Mouse (Mus musculus) liver, adult 2 months (tissue): Measurements from ENCODE around the gene Fam20c. TPM values are rescaled to one million over a fixed set of nuclear protein-coding genes. Genes with fewer than 3 reads are reported as not detected.

ENCODE experiments used
- DNase-seq: peaks from one replicate; pipeline ENCODE4 v3.0.0-alpha.2; 2011; ENCODE audit warnings: low read depth, low spot score; ENCODE audit errors: extremely low read depth
- H3K27ac ChIP-seq: fragments of 200-500 bp; replicated peaks from 2 replicates; pipeline ENCODE4 v1.5.1; 2012; ENCODE audit warnings: low read depth, mild to moderate bottlenecking, control low read depth, inconsistent platforms, low read length; ENCODE audit not compliant: insufficient read depth
- H3K27me3 ChIP-seq: fragments of 200-500 bp; 2 replicates; pipeline ENCODE4 v1.6.1; 2012; ENCODE audit warnings: mild to moderate bottlenecking, moderate library complexity, low read length, inconsistent platforms; ENCODE audit not compliant: control insufficient read depth, insufficient read depth
- H3K36me3 ChIP-seq: fragments of 200-500 bp; 2 replicates; pipeline ENCODE4 v1.6.1; 2012; ENCODE audit warnings: low read length, inconsistent platforms; ENCODE audit not compliant: control insufficient read depth, insufficient read depth
- H3K4me1 ChIP-seq: fragments of 200-500 bp; 2 replicates; pipeline ENCODE4 v1.6.1; 2011; ENCODE audit warnings: low read length; ENCODE audit not compliant: control insufficient read depth, insufficient read depth
- H3K4me3 ChIP-seq: fragments of 200-500 bp; 2 replicates; pipeline ENCODE4 v1.5.1; 2011; ENCODE audit warnings: low read depth, mild to moderate bottlenecking, control low read depth, low read length, moderate library complexity; ENCODE audit not compliant: insufficient read depth
- H3K79me2 ChIP-seq: fragments of 200-500 bp; 2 replicates; pipeline ENCODE4 v1.6.1; 2012; ENCODE audit warnings: inconsistent platforms, mild to moderate bottlenecking, low read length, moderate library complexity; ENCODE audit not compliant: control insufficient read depth, insufficient read depth
- H3K9ac ChIP-seq: fragments of 200-500 bp; 2 replicates; pipeline ENCODE4 v1.6.1; 2012; ENCODE audit warnings: low read depth, mild to moderate bottlenecking, control low read depth, inconsistent platforms, low read length
- CTCF ChIP-seq: fragments of 200-500 bp; IDR thresholded peaks from 2 replicates; pipeline ENCODE4 v1.5.1; 2011; ENCODE audit warnings: low read depth, low read length, control low read depth
- POLR2A ChIP-seq: fragments of 200-500 bp; IDR thresholded peaks from 2 replicates; pipeline ENCODE4 v1.6.1; 2011; ENCODE audit warnings: low read length, control low read depth; ENCODE audit not compliant: insufficient read depth; ENCODE audit errors: extremely low read depth
- WGBS: fragments of 180-500 bp; shearing (Covaris S2); methylation state at CpG from one replicate; pipeline ENCODE4 v1.1.7; 2018; 5-methylcytosine and 5-hydroxymethylcytosine counted together
- polyA plus RNA-seq: library from polyadenylated mRNA; depleted of rRNA; stranded (reverse); fragments of >200 nt; gene quantifications from 2 replicates; pipeline ENCODE4 v1.2.3, GENCODE M21; 2012; rRNA removed
- total RNA-seq: library from RNA; depleted of rRNA; stranded (reverse); fragments of >200 nt; gene quantifications from 2 replicates; pipeline ENCODE4 v1.2.3, GENCODE M21; 2014; rRNA removed

Fam20c gene
- total RNA-seq (18.2 and 28.1 TPM in 2 replicates), polyA plus RNA-seq (49.9 and 50.7 TPM in 2 replicates)

DNA sequence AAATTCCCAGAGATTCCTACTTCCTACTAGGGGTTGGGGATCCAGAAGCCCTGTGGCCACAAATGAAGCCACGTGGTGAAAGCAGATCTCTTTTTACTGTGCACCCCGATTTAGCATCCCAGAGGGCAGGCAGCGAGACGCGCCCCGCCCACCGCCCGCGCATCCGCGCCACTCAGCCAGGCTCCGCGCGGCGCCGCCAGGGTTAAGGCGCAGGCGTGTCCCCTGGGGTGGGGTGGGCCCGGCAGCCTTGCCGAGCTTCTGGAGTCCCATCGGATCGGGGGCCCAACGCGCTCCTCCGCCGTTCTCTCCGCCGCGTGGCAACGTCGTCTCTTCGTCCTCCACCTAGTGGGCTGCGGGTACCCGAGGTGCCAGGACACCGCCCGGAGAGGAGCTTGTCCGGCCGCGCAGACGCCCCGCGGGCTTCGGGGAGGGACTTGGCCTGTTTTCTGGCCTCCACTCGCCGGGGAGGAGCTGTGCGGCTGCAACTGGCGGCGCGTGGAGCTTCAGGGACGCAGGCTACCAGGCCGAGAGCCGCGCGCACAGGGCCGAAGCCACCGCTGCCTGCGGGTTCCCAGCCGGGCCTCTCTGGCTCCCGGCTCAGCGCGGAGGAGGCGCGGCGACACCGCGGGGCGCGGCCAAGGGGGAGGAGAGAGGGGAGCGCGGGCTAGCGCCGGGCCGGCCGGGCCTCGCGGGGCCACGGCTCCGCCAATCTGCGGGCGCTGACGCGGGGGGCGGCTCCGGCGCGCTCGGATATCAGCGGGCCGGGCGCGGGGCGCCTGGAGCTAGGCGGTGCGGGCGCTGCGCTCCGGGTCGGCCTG lies at the start of gene Fam20c:
Gene Fam20c (plus strand): TSS at position 212 of the 818 bp plus-strand sequence.
- Histone ChIP-seq H3K4me3 (peak within 1 kb of the TSS; percentile 83), H3K9ac (peak within 1 kb of the TSS; percentile 86), H3K27ac (peak within 1 kb of the TSS; percentile 92), H3K79me2 (peaks cover 5% of the 10 kb centered on the region; the same call in 1 of the 2 replicates), H3K4me1 (peaks cover 13% of the 10 kb centered on the region), H3K27me3 (no peaks in the 10 kb centered on the region), H3K36me3 (peaks cover 10% of the 10 kb centered on the region)
- TF ChIP-seq POLR2A (no peak; the same call in 1 of the 2 replicates), CTCF (0 out of 2 replicates have a peak, but pooled peaks have one; percentile 2)
- WGBS = under 1% methylated on average over 96 of the region's 98 CpGs
- DNase-seq = peak; percentile 74

DNA sequence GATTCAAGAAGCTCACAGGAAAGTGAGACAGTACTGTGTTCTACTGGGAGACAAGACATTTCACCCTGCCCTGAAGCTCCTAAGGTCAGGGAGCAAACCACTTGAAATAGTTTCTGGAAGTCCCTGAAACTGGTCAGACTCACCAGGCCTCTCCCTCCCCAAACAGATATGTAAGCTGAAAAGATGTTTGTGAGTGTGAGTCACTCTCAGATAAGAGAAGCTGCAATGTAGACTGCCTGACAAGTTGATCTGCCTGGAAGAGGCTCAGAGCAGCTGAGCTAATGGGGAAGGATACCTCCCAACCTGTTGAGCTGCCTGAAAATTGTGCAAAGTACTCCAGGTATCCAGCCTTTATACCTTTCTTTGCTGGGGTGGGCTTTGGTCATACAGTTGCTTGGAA lies 46.9 kb upstream of the Fam20c start:
- H3K36me3 ChIP-seq = no peaks in the 10 kb centered on the region
- H3K79me2 ChIP-seq = no peaks in the 10 kb centered on the region
- no peaks in the 10 kb centered on the region for H3K27me3 ChIP-seq
- H3K9ac ChIP-seq = no peak overlapping the region
- H3K4me3 ChIP-seq = no peak overlapping the region
- no peak for DNase-seq
- H3K27ac ChIP-seq = no peak overlapping the region
- TF ChIP-seq POLR2A = no peak
- TF ChIP-seq CTCF = no peak
- H3K4me1 ChIP-seq = no peaks in the 10 kb centered on the region

DNA sequence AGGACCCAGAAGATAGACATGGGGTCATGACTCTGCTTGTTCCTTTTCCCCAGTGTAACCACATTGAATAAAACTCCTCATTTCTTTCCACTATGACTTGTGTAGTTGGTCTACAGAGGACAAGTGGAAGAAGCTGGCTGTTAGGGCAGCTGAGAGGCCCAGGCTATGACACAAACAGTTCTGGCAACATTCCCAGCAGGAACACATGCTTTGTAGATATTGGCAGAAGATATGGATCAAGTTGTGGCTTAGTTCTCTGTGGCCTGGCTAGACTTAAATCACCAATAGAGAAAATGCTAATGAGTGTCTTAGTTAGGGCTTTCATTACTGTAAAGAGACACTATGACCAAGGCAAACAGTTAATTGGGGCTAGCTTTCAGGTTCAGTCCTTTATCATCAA lies 45.7 kb upstream of the Fam20c start:
- Histone ChIP-seq H3K4me1 (no peaks in the 10 kb centered on the region), H3K9ac (no peak overlapping the region), H3K79me2 (no peaks in the 10 kb centered on the region), H3K36me3 (no peaks in the 10 kb centered on the region), H3K27ac (no peak overlapping the region), H3K27me3 (no peaks in the 10 kb centered on the region), H3K4me3 (no peak overlapping the region)
- DNase-seq = peak; percentile 72
- no peak for TF ChIP-seq CTCF
- no peak for TF ChIP-seq POLR2A

DNA sequence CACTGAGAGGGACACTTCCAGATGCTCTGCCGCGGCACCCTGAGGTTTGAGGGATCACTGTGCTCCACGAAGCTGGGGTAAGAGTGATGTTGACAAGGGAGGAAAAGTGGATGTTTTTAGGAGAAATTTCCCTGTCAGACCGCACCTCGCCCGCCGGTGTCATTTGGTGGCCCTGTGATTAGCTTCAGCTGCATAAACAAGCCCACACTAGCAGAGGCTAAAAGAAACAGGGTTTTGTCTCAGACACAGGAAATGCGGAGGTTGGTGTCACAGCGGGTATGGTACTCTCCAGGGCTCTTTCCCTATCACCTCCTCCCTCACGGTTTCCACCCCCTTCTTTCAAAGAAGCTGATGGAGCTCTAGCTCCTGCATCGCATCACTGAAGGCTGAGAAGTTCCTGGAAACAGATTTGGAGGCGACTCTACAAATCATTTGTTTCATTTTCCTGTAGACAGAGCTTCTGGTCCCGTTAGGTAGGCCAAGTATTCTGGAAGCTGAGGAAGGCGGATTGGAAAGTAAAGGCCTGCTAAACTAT lies 38.7 kb upstream of the Fam20c start:
- no peaks in the 10 kb centered on the region for H3K36me3 ChIP-seq
- H3K4me1 ChIP-seq = no peaks in the 10 kb centered on the region
- WGBS = 52% methylated on average over 14 of the region's 14 CpGs
- H3K27me3 ChIP-seq = no peaks in the 10 kb centered on the region
- no peak for TF ChIP-seq POLR2A
- no peak for TF ChIP-seq CTCF
- no peak for DNase-seq
- no peak overlapping the region for H3K4me3 ChIP-seq
- H3K27ac ChIP-seq = no peak overlapping the region
- H3K79me2 ChIP-seq = no peaks in the 10 kb centered on the region
- no peak overlapping the region for H3K9ac ChIP-seq

DNA sequence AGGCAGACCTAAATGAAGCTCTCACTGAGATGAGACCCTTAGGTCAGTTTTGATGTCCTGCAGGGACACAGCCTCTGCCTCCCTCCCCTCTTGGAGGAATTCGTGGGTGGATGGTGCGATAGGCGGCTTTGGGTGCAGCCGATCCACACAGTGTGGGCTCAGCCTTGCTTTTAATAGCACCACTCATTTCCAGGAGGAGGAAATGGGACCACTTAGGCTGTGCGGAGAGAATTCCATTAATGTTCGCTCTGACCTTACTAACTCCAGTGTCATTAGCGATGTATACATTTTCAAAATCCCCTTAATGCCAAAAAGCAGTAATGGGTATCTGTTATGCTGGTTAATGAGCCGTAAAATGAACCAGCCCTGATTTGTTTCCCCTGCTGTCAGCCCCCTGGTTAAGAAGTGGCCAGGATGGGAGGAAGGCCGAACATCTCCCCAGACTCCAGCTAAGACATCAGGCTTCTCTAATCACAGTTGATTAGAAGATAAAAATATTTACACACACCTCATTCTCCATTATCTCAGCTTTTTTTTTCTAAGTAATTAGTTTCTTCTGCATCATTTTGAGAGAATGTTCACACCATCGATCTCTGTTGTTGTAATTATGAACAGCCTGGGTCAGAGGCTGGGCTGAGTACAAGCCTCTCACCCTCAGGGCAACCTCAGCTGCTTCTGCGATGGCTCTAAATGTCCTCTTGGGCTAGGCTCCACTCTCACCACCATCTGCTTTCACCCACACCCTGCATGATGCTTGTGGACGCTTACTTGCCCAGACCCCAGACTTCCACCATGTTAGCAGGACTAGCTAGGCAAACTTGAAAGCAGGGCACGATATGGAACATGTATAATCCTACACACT lies 33.8 kb upstream of the Fam20c start:
- Histone ChIP-seq H3K9ac (no peak overlapping the region), H3K4me1 (no peaks in the 10 kb centered on the region), H3K4me3 (no peak overlapping the region), H3K36me3 (no peaks in the 10 kb centered on the region), H3K27ac (no peak overlapping the region), H3K27me3 (no peaks in the 10 kb centered on the region), H3K79me2 (no peaks in the 10 kb centered on the region)
- WGBS = 78% methylated on average over 13 of the region's 13 CpGs
- DNase-seq = no peak
- TF ChIP-seq CTCF = no peak
